Mouse (Mus musculus): Measurements from ENCODE around the gene Scamp5.
A peak's percentile ranks its signal among the peaks of the same experiment; 100 is the strongest.
"Not testable (repeated sequence)": the region's sequence is repeated elsewhere in the genome, so short reads cannot be mapped to it uniquely, and the experiment has no call there.

Scamp5 gene

GRCm38 (mm10) chr9:57452624-57453462, 15.0 kb downstream of the Scamp5 start:
- DNase-seq (ENCODE audit: low spot score in 2 of 2), result no peak

- DNase-seq (ENCODE audit: low spot score in 2 of 2), result no peak
These were observed 18.1 kb downstream of the Scamp5 start for GRCm38 (mm10) chr9:57449715-57450114.

DNA sequence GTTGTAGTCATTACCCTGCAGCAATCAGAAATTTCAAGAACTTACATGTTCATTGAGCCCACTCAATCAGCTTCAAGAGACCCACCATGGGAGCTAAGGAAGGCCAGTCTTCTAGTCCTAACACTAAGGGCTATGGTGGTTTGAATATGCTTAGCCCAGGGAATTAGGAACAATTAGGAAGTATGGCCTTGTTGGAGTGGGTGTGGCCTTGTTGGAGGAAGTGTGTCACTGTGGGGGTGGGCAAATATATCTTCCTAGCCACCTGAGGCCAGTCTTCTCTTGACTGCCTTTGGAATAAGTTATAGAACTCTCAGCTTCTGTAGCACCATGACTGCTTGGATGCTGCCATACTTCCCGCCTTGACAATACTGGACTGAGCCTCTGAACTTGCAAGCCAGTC, 27.2 kb downstream of the Scamp5 start:
- no peak for DNase-seq (ENCODE audit: low spot score in 2 of 2)

GRCm38 (mm10) chr9:57439522-57440295, 28.2 kb downstream of the Scamp5 start, which contains the start of gene Ppcdc:
Gene Ppcdc, minus strand, starts transcription at chr9:57440124.
- peak; percentile 91 to 95 for DNase-seq (ENCODE audit: low spot score in 2 of 2)

DNA sequence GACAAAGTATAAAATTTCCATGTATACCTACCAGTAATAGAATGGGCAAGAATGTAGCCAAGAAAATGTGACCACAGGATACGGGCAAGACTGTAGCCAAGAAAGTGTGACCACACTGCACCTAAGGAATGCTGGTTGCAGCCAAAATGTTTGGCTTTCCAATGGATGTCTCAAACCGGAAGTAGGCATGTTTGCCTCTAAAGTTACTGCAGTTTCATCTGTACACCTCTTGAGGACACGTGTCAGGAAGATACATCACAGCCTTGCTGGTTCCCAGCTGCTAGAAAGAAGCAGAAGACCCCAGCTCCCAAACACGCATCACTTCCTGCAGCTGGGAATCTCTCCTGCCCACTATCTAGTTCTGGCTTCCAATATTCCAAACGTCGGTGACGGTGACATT, 28.8 kb downstream of the Scamp5 start:
- DNase-seq (ENCODE audit: low spot score in 2 of 2), result no peak

DNA sequence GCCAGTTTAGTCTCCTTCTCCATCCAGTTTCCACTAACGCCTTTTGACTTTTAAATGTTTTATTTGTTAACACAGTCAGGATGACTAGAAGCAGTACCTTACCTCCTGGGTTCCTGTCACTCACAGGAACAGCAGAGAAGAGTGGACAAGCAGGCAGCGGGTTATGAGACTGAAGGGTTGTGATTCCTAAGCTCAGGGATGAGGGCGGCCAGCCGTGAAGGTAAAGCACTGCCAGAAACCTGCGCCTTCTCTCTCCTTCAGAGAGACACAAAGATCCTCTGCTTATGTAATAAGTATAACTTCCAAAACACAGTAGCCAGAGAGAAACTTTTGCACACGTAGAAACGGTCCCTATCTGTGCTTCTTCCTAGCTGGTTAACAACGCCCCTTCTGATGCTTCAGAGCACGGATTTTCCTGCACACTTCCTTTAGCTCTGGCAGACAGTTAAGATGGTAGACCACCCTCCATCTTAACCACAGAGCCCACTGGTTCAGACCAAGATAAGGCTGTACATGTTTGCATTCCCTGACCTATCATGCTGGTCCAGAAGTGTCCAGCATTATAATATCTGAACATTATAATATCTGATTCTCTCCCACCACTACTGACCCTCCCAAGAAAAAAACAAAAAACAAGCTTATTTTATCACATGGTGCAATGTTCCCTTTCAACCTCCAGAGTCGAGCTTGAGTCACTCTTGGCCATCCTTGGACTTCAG, 29.8 kb downstream of the Scamp5 start:
- DNase-seq (ENCODE audit: low spot score in 2 of 2), result no peak

DNA sequence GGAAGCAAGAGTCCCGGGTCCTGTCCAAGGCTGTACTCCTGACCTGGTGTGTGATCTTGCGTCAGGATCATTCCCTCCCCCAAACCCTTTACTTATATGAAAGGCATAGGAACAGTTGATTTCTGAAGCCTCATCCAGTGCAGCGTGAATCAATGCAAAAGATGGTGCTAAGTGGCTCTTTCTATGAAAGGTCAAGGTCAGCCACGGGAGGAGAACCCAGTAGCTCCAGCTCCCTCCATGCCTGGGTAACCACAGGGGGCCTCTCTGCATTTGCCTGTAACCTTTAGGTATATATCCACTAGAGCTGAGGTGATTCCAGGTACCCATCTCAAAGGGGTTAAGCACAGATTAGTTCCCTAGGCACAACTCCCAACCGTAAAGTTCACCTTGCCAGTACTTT, 31.7 kb downstream of the Scamp5 start:
- DNase-seq (ENCODE audit: low spot score in 2 of 2), result no peak

GRCm38 (mm10) chr9:57434405-57435165, 33.3 kb downstream of the Scamp5 start:
- no peak for DNase-seq (ENCODE audit: low spot score in 2 of 2)

DNA sequence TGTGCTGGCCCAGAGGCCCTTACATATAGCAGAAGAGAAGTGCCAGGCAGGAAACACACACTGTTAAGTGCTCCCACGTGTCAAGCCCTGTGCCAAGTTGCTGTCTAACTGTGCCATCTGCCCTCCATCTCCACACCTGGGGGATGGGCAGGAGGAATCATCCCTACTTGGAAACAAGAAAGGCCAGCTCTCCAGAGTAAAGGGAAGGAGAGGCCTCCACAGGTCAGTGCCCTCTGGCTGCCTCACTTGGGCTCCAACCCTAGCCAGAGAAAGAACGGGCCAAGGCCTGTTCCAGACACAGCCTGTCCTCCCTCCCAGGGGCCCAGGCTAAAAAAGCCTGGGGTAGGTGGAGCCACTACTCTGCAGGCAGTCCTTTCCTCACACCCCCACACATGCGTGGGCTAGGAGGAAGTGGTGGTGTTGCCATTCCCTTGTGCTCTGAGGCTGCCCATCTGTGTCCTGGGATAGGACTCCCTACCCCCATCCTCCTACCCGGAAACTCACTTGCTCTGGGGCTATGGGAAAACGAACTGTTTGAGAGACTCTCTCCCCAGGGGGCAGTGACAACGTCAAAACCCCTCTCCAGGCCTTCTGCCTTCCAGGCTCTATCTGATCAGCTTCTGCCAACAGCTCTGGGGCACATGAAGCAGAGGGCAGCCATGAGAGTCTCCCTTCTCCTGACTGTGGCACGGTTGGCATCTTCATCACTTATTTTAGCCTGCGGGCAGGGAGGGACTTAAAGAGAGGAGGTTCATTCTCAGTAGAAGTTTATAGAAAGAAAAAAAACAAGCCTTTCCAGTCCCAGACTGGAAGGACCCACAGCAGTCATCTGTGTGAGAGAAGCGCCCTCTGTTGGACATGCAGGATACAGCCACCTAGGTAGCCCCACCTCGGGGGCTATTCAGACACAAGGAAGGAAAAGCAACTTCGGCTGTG, 34.5 kb downstream of the Scamp5 start:
- DNase-seq (ENCODE audit: low spot score in 2 of 2), result peak; percentile 63 to 85

GRCm38 (mm10) chr9:57432480-57432879, 35.4 kb downstream of the Scamp5 start:
- no peak for DNase-seq (ENCODE audit: low spot score in 2 of 2)

GRCm38 (mm10) chr9:57431202-57431601, 36.7 kb downstream of the Scamp5 start:
- no peak for DNase-seq (ENCODE audit: low spot score in 2 of 2)

GRCm38 (mm10) chr9:57428391-57428790, 39.5 kb downstream of the Scamp5 start:
- DNase-seq (ENCODE audit: low spot score in 2 of 2), result peak in 1 of 2 experiments; percentile 33

DNA sequence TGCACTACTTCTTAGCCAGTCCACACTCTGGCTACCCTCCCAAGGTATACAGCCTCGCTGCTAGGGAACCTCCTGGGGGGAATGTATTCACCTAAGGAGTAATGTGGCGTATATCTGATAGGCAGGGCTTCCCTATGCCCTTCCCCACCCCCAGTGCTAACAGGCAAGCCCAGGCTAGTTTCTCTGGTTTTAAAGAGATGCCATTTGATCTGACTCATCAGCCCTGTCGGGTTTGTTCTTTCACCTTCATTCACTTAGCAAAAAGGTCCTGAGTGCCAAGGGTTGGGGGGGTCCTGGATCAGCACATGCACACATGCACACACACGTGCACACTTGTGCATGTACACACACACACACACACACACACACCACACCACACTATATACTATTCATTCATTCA, 39.9 kb downstream of the Scamp5 start:
- no peak for DNase-seq (ENCODE audit: low spot score in 2 of 2)

- not testable (repeated sequence) for DNase-seq (ENCODE audit: low spot score in 2 of 2)
These were observed 40.7 kb downstream of the Scamp5 start for GRCm38 (mm10) chr9:57427123-57427522.

DNA sequence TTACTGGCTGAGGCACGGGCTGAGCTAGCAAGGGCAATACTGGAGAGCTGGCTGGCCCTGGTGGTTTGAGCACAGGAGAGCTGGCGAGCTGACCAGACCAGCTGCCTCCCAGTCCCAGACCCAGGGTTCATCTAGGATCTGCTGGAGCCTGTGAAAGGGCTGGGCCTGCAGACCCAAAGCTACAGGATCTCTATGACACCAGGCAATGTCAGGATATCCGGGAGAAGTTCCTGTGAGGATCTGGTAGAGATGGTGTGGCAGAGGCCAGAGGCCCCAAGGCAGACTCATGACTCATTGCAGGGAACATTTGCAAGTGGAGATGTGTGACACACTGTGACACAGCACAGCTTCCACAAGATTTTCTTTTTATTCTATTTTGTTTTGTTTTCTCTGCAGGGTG, 42.7 kb downstream of the Scamp5 start:
- DNase-seq (ENCODE audit: low spot score in 2 of 2), result no peak

DNA sequence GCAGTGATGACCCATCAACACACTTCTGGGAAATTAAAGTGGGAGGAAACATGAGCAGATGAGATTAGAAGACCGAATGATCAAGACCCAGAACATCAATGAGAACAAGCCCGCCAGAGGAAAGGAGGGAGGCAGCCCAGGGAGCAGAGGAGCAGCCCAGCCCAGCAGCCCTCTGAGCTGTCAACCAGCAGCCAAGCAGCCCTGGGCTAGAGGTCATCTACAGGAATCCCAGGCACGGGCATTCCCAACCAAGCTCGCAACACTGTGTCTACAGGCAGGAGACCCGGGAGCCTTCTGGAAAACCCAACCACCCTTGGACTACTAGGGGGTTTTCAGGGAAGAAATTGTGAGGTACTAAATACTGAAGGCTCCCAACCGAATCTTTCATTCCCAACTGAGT, 43.8 kb downstream of the Scamp5 start:
- DNase-seq (ENCODE audit: low spot score in 2 of 2), result no peak

DNA sequence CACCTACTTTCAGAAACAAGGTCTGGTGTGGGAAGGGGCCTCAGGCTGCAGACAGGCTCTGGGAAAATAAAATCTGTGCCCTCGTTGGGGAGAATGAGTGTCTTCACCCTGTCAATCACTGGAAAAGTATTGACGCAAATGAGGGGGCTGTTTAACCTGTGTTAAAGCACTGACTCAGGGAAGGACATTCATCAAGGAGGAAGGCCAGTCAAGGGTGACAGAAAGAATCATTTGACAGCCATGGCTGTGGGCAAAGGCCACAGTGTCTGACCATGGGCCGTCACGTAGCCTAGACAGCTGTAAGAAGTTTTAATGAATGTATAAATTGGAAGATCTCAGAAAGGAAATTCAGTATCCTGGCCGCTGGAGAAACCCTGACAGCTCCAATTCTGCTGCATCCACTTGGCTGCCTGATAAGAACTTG, 46.2 kb downstream of the Scamp5 start:
- no peak for DNase-seq (ENCODE audit: low spot score in 2 of 2)

DNA sequence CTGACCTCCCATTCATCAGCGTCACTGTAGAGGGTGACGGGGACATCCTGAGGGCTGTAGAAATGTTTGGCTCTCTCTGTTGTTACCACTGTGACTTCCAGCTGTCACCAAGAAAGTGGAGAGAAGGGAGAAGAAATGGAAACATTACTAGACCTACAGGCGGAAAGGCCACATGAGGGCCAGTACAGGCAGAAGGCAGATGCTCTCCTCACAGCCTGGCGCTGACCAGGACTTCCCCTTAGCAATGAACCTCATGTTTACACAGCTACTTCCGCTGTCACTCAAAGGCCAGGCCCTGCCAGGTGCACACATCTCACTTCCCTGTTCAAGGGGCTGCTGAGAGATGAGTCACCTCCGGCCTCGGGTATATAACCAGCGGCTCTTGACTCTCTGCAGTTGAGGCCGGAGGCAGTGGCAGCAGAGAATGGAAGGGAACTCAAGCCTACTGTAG, 46.7 kb downstream of the Scamp5 start:
- DNase-seq (ENCODE audit: low spot score in 2 of 2), result peak in 1 of 2 experiments; percentile 34

- DNase-seq (ENCODE audit: low spot score in 2 of 2), result peak; percentile 84 to 87
These were observed 47.3 kb downstream of the Scamp5 start for GRCm38 (mm10) chr9:57420321-57421120.

Data from right cerebral cortex, postnatal 36 days (tissue).